Mouse (Mus musculus): ENCODE data around the gene Chmp2b.

Gene Chmp2b

GRCm38 (mm10) chr16:65561963-65562863, at the start of gene Chmp2b:
TSS of gene Chmp2b (minus strand) at chr16:65562726.
- peak; percentile 81 for DNase-seq (ENCODE audit: low read depth, low spot score)

- DNase-seq (ENCODE audit: low read depth, low spot score) = no peak
Observed at GRCm38 (mm10) chr16:65611678-65612077, 49.2 kb upstream of the Chmp2b start.

- DNase-seq (ENCODE audit: low read depth, low spot score) = no peak
Observed at GRCm38 (mm10) chr16:65600798-65601197, 38.3 kb upstream of the Chmp2b start.

GRCm38 (mm10) chr16:65586111-65586865, 23.8 kb upstream of the Chmp2b start:
- no peak for DNase-seq (ENCODE audit: low read depth, low spot score)

- DNase-seq (ENCODE audit: low read depth, low spot score) = no peak
Observed at GRCm38 (mm10) chr16:65585699-65586098, 23.2 kb upstream of the Chmp2b start.

GRCm38 (mm10) chr16:65577298-65578029, 14.9 kb upstream of the Chmp2b start:
- no peak for DNase-seq (ENCODE audit: low read depth, low spot score)

- DNase-seq (ENCODE audit: low read depth, low spot score) = no peak
Observed at GRCm38 (mm10) chr16:65568853-65569252, 6.3 kb upstream of the Chmp2b start.

GRCm38 (mm10) chr16:65564951-65565350, 2.4 kb upstream of the Chmp2b start:
- no peak for DNase-seq (ENCODE audit: low read depth, low spot score)

GRCm38 (mm10) chr16:65564306-65564705, 1.8 kb upstream of the Chmp2b start:
- no peak for DNase-seq (ENCODE audit: low read depth, low spot score)

GRCm38 (mm10) chr16:65562864-65563206, 309 bp upstream of the Chmp2b start:
- no peak for DNase-seq (ENCODE audit: low read depth, low spot score)

- DNase-seq (ENCODE audit: low read depth, low spot score) = no peak
Observed at GRCm38 (mm10) chr16:65560996-65561962, 1.2 kb downstream of the Chmp2b start.

- no peak for DNase-seq (ENCODE audit: low read depth, low spot score)
Observed at GRCm38 (mm10) chr16:65559591-65559990, 2.9 kb downstream of the Chmp2b start.

GRCm38 (mm10) chr16:65557369-65557768, 5.2 kb downstream of the Chmp2b start:
- no peak for DNase-seq (ENCODE audit: low read depth, low spot score)

GRCm38 (mm10) chr16:65554267-65554666, 8.3 kb downstream of the Chmp2b start:
- no peak for DNase-seq (ENCODE audit: low read depth, low spot score)

GRCm38 (mm10) chr16:65550814-65551213, 11.7 kb downstream of the Chmp2b start:
- no peak for DNase-seq (ENCODE audit: low read depth, low spot score)

GRCm38 (mm10) chr16:65548960-65549359, 13.6 kb downstream of the Chmp2b start:
- no peak for DNase-seq (ENCODE audit: low read depth, low spot score)

- DNase-seq (ENCODE audit: low read depth, low spot score) = no peak
Observed at GRCm38 (mm10) chr16:65543676-65544293, 18.7 kb downstream of the Chmp2b start.

GRCm38 (mm10) chr16:65533315-65533999, 29.1 kb downstream of the Chmp2b start:
- peak; percentile 39 for DNase-seq (ENCODE audit: low read depth, low spot score)

GRCm38 (mm10) chr16:65531663-65532062, 30.9 kb downstream of the Chmp2b start:
- no peak for DNase-seq (ENCODE audit: low read depth, low spot score)

- no peak for DNase-seq (ENCODE audit: low read depth, low spot score)
Observed at GRCm38 (mm10) chr16:65529589-65529988, 32.9 kb downstream of the Chmp2b start.
